Mouse (Mus musculus) erythroblast, embryonic 14.5 days (primary cell): ENCODE data around the gene Cenpv. TPM values are rescaled to one million over a fixed set of nuclear protein-coding genes. Genes with fewer than 3 reads are reported as not detected.
A peak's percentile ranks its signal among the peaks of the same experiment; 100 is the strongest.

ENCODE experiments used
- H3K27me3 ChIP-seq: 2 replicates; pipeline ENCODE4 v1.6.1; 2012; ENCODE audit warnings: inconsistent platforms; ENCODE audit not compliant: control insufficient read depth
- H3K36me3 ChIP-seq: 2 replicates; pipeline ENCODE4 v1.6.1; 2012; ENCODE audit warnings: mild to moderate bottlenecking, inconsistent platforms; ENCODE audit not compliant: control insufficient read depth
- H3K4me1 ChIP-seq: 2 replicates; pipeline ENCODE4 v1.6.1; 2012; ENCODE audit warnings: inconsistent platforms; ENCODE audit not compliant: control insufficient read depth
- H3K4me3 ChIP-seq: replicated peaks from 2 replicates; pipeline ENCODE3; 2012; ENCODE audit warnings: moderate library complexity, mild to moderate bottlenecking, inconsistent platforms
- H3K9me3 ChIP-seq: 2 replicates; pipeline ENCODE4 v1.6.1; 2012; ENCODE audit warnings: low read length, inconsistent platforms, mixed read lengths; ENCODE audit not compliant: control insufficient read depth
- GATA1 ChIP-seq: IDR thresholded peaks from 2 replicates; pipeline ENCODE4 v1.6.1; 2012; ENCODE audit warnings: low read length, inconsistent platforms, mixed read lengths
- TAL1 ChIP-seq: IDR thresholded peaks from 3 replicates; pipeline ENCODE4 v1.6.1; 2012; ENCODE audit warnings: low read length, inconsistent platforms, mixed read lengths
- polyA plus RNA-seq: library from polyadenylated mRNA; stranded (reverse); fragments of >175 nt; gene quantifications from 2 replicates; pipeline ENCODE4 v1.2.3, GENCODE M21; 2012

The Cenpv gene
- polyA plus RNA-seq, 1 experiment: 1.4 TPM

GRCm38 (mm10) chr11:62543991-62544390, 4.9 kb upstream of the Cenpv start:
- TF ChIP-seq TAL1: no peak
- TF ChIP-seq GATA1: no peak
- peaks cover 32% of the 10 kb centered on the region for H3K27me3 ChIP-seq
- peaks cover 9% of the 10 kb centered on the region for H3K4me1 ChIP-seq
- H3K36me3 ChIP-seq: no peaks in the 10 kb centered on the region
- no peaks in the 10 kb centered on the region for H3K9me3 ChIP-seq
- no peak overlapping the region for H3K4me3 ChIP-seq

GRCm38 (mm10) chr11:62541581-62541980, 2.5 kb upstream of the Cenpv start:
- Histone ChIP-seq H3K36me3 (no peaks in the 10 kb centered on the region), H3K27me3 (peaks cover 51% of the 10 kb centered on the region), H3K4me1 (peaks cover 19% of the 10 kb centered on the region), H3K9me3 (no peaks in the 10 kb centered on the region), H3K4me3 (no peak overlapping the region)
- no peak for TF ChIP-seq TAL1
- no peak for TF ChIP-seq GATA1

- Histone ChIP-seq H3K4me3 (no peak overlapping the region), H3K4me1 (peaks cover 19% of the 10 kb centered on the region), H3K9me3 (no peaks in the 10 kb centered on the region), H3K36me3 (no peaks in the 10 kb centered on the region), H3K27me3 (peaks cover 51% of the 10 kb centered on the region)
- no peak for TF ChIP-seq TAL1
- TF ChIP-seq GATA1: no peak
Observed at GRCm38 (mm10) chr11:62540969-62541368, 1.9 kb upstream of the Cenpv start.

GRCm38 (mm10) chr11:62540167-62540566, 1.1 kb upstream of the Cenpv start:
- Histone ChIP-seq H3K9me3 (no peaks in the 10 kb centered on the region), H3K36me3 (peaks cover 6% of the 10 kb centered on the region), H3K27me3 (peaks cover 51% of the 10 kb centered on the region), H3K4me3 (no peak overlapping the region), H3K4me1 (peaks cover 19% of the 10 kb centered on the region)
- TF ChIP-seq TAL1: no peak
- TF ChIP-seq GATA1: no peak

- no peaks in the 10 kb centered on the region for H3K9me3 ChIP-seq
- TF ChIP-seq TAL1 (no peak), GATA1 (no peak)
- H3K27me3 ChIP-seq: peaks cover 51% of the 10 kb centered on the region
- H3K36me3 ChIP-seq: peaks cover 12% of the 10 kb centered on the region
- H3K4me3 ChIP-seq: peak overlapping the region; percentile 84
- peaks cover 19% of the 10 kb centered on the region for H3K4me1 ChIP-seq
Observed at GRCm38 (mm10) chr11:62538321-62539088, 556 bp downstream of the Cenpv start.

GRCm38 (mm10) chr11:62537590-62537989, 1.5 kb downstream of the Cenpv start:
- no peaks in the 10 kb centered on the region for H3K9me3 ChIP-seq
- H3K27me3 ChIP-seq: peaks cover 47% of the 10 kb centered on the region
- peaks cover 13% of the 10 kb centered on the region for H3K36me3 ChIP-seq
- TF ChIP-seq GATA1 (no peak), TAL1 (no peak)
- peaks cover 19% of the 10 kb centered on the region for H3K4me1 ChIP-seq
- H3K4me3 ChIP-seq: peak overlapping the region; percentile 31

- TF ChIP-seq GATA1 (no peak), TAL1 (no peak)
- peaks cover 13% of the 10 kb centered on the region for H3K36me3 ChIP-seq
- H3K9me3 ChIP-seq: no peaks in the 10 kb centered on the region
- peaks cover 47% of the 10 kb centered on the region for H3K27me3 ChIP-seq
- H3K4me1 ChIP-seq: peaks cover 19% of the 10 kb centered on the region
- no peak overlapping the region for H3K4me3 ChIP-seq
Observed at GRCm38 (mm10) chr11:62537089-62537488, 2.0 kb downstream of the Cenpv start.

- no peak for TF ChIP-seq GATA1
- TF ChIP-seq TAL1: no peak
- H3K36me3 ChIP-seq: peaks cover 6% of the 10 kb centered on the region
- no peaks in the 10 kb centered on the region for H3K9me3 ChIP-seq
- no peak overlapping the region for H3K4me3 ChIP-seq
- H3K27me3 ChIP-seq: no peaks in the 10 kb centered on the region
- H3K4me1 ChIP-seq: no peaks in the 10 kb centered on the region
Observed at GRCm38 (mm10) chr11:62522283-62522682, 16.8 kb downstream of the Cenpv start.

- Histone ChIP-seq H3K9me3 (no peaks in the 10 kb centered on the region), H3K36me3 (no peaks in the 10 kb centered on the region), H3K4me3 (no peak overlapping the region), H3K4me1 (no peaks in the 10 kb centered on the region), H3K27me3 (no peaks in the 10 kb centered on the region)
- TF ChIP-seq TAL1 (no peak), GATA1 (no peak)
Observed at GRCm38 (mm10) chr11:62518991-62519390, 20.1 kb downstream of the Cenpv start.

GRCm38 (mm10) chr11:62513311-62513710, 25.8 kb downstream of the Cenpv start:
- Histone ChIP-seq H3K36me3 (peaks cover 8% of the 10 kb centered on the region), H3K4me1 (no peaks in the 10 kb centered on the region), H3K9me3 (no peaks in the 10 kb centered on the region), H3K4me3 (no peak overlapping the region), H3K27me3 (no peaks in the 10 kb centered on the region)
- TF ChIP-seq GATA1 (no peak), TAL1 (no peak)
